Mouse (Mus musculus) ES-E14 (cell line): ENCODE measurements at regions not wholly inside any gene's neighbourhood (a gene's known extent, or its start where the extent isn't known, plus 50 kb on each side); places are given as distances from the start of the nearest gene placed in this dataset.

Experiments
- CHD2 ChIP-seq: IDR thresholded peaks from 2 replicates; pipeline ENCODE4 v1.6.1; 2014; ENCODE audit warnings: mild to moderate bottlenecking, low read depth, low read length, inconsistent platforms
- HCFC1 ChIP-seq: IDR thresholded peaks from 2 replicates; pipeline ENCODE4 v1.6.1; 2012; ENCODE audit warnings: low read length, inconsistent platforms, borderline replicate concordance; ENCODE audit not compliant: insufficient read depth
- ZNF384 ChIP-seq: IDR thresholded peaks from 2 replicates; pipeline ENCODE4 v1.6.1; 2012; ENCODE audit warnings: low read depth, low read length, inconsistent platforms

- TF ChIP-seq CHD2: no peak
- no peak for TF ChIP-seq ZNF384
- no peak for TF ChIP-seq HCFC1
Measured at GRCm38 (mm10) chr13:82424732-82425341, 642.0 kb downstream of the Cetn3 start.
